Comparison of ENCODE assay signal across 9 mouse cellular contexts in the genomic region with DNA sequence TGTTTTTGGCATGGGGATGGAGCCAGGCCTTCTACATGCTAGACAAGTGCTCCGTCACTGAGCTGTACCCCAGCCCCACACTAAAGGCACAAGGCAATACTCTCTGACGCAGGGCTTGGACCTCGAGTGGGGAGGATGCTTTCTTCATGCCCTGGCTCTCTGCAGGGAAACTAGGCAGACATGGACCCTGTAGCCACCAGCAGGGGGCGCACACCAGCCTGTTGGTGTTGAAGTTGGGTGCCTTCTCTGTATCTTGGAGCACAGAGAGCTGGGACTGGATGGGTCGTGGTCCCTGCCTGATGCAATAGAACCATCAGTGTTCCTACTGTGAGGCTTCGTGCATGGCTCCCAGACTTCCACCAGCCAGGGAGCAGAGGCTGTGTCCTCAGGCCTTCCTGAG. TPM values are rescaled to one million over a fixed set of nuclear protein-coding genes. Genes with fewer than 3 reads are reported as not detected.
DNase-seq lines count a peak whose midpoint lies in the region; ATAC-seq lines count a peak whose summit lies in the region.
"Had no signal": no experiment of that assay in that cellular context is flagged by ENCODE, and none has a peak within 500 bp of the region (broad histone marks: within the 10 kb centered on the region; RNA-seq: fewer than 3 reads in every experiment).

No protein-coding gene starts in this region.

- 45% methylated on average over 6 of the region's 6 CpGs for WGBS in midbrain, embryonic 10.5 days
- 42% methylated on average over 6 of the region's 6 CpGs for WGBS in midbrain, embryonic 11.5 days

- H3K4me2 ChIP-seq in midbrain, embryonic 11.5 days = no peak overlapping the region

- H3K27me3 ChIP-seq in midbrain, embryonic 10.5 days (ENCODE audit: low read depth, poor library complexity, severe bottlenecking) = no peaks in the 10 kb centered on the region
- no peaks in the 10 kb centered on the region for H3K27me3 ChIP-seq in midbrain, embryonic 11.5 days (ENCODE audit: control insufficient read depth, insufficient read depth, low read length)

- peaks cover 78% of the 10 kb centered on the region for H3K36me3 ChIP-seq in midbrain, embryonic 10.5 days
- H3K36me3 ChIP-seq in midbrain, embryonic 11.5 days (ENCODE audit: control insufficient read depth, insufficient read depth, low read length) = peaks cover 3% of the 10 kb centered on the region; the same call in 1 of the 2 replicates

- intact Hi-C loops in heart, postnatal 36 days (cut with DNase I) = no loop called here
- intact Hi-C loops in left cerebral cortex, postnatal 4 days (cut with DNase I) = no loop called here

- H3K27ac ChIP-seq in midbrain, embryonic 10.5 days (replicated peaks) = no peak overlapping the region
- no peak overlapping the region for H3K27ac ChIP-seq in midbrain, embryonic 11.5 days (ENCODE audit: low read depth, low read length)

- H3K4me3 ChIP-seq in midbrain, embryonic 10.5 days = no peak overlapping the region
- no peak overlapping the region for H3K4me3 ChIP-seq in midbrain, embryonic 11.5 days (ENCODE audit: low read depth, low read length)

- H3K9ac ChIP-seq in midbrain, embryonic 11.5 days (ENCODE audit: low read length) = no peak overlapping the region

- no peak for ATAC-seq in midbrain, embryonic 11.5 days (ENCODE audit: low FRiP score)
- ATAC-seq in activated CD4-positive, CD25-positive, alpha-beta regulatory T cell, adult 4 months = no peak

- H3K9me3 ChIP-seq in midbrain, embryonic 10.5 days (replicated peaks) = no peaks in the 10 kb centered on the region
- H3K9me3 ChIP-seq in midbrain, embryonic 11.5 days (ENCODE audit: control insufficient read depth, low read length) = no peaks in the 10 kb centered on the region

- H3K4me1 ChIP-seq in midbrain, embryonic 10.5 days = no peaks in the 10 kb centered on the region
- no peaks in the 10 kb centered on the region for H3K4me1 ChIP-seq in midbrain, embryonic 11.5 days (ENCODE audit: control insufficient read depth, insufficient read depth, low read length)

- peak; percentile 45 for DNase-seq in midbrain, embryonic 10.5 days (ENCODE audit: low spot score)
- no peak for DNase-seq in midbrain, embryonic 11.5 days (ENCODE audit: low spot score, missing footprints)
- DNase-seq in Muller cell, postnatal 12 days (ENCODE audit: inconsistent ontology term) = peak; percentile 22
- peak; percentile 67 to 77 for DNase-seq in cerebellum, adult 18-20 months
- peak; percentile 39 to 60 for DNase-seq in heart, postnatal 36 days
- peak; percentile 65 for DNase-seq in left cerebral cortex, postnatal 4 days
- peak; percentile 66 for DNase-seq in retina, postnatal 1 day

RNA-seq across cellular contexts. Expression of a gene that starts 10.3 kb away (rescaled TPM):
- polyA plus RNA-seq in midbrain, embryonic 10.5 days (2016; fragmentation: Nextera tagmentation; extraction: Ambion mirVana) = 15.4 and 16.2 TPM in 2 replicates
- 11.9 and 12.4 TPM in 2 replicates for polyA plus RNA-seq in midbrain, embryonic 11.5 days (2014; fragmentation: Nextera tagmentation; extraction: Ambion mirVana)
- total RNA-seq in heart, postnatal 36 days (2021) = 10 to 100 TPM; 17.8 to 20.0 TPM
- 10 to 100 TPM; 13.3 to 13.6 TPM for total RNA-seq in left cerebral cortex, postnatal 4 days (2021)
- 10 to 100 TPM; 18.0 to 28.5 TPM for polyA plus RNA-seq in activated CD4-positive, CD25-positive, alpha-beta regulatory T cell, adult 4 months (2017; shearing (Covaris generic))

RNA-seq across cellular contexts. Expression of a gene that starts 23.6 kb away (rescaled TPM):
- 443 and 463 TPM in 2 replicates for polyA plus RNA-seq in midbrain, embryonic 10.5 days (2016; fragmentation: Nextera tagmentation; extraction: Ambion mirVana)
- 615 and 623 TPM in 2 replicates for polyA plus RNA-seq in midbrain, embryonic 11.5 days (2014; fragmentation: Nextera tagmentation; extraction: Ambion mirVana)
- 100 to 1,000 TPM; 272 to 283 TPM for total RNA-seq in heart, postnatal 36 days (2021)
- total RNA-seq in left cerebral cortex, postnatal 4 days (2021) = 100 to 1,000 TPM; 358 TPM
- polyA plus RNA-seq in activated CD4-positive, CD25-positive, alpha-beta regulatory T cell, adult 4 months (2017; shearing (Covaris generic)) = 100 to 1,000 TPM in 1 of 2 experiments, 10 to 100 TPM in 1; 87.1 to 109 TPM

RNA-seq across cellular contexts. Expression of a gene that starts 48.2 kb away (rescaled TPM):
- 0.48 and 0.83 TPM in 2 replicates for polyA plus RNA-seq in midbrain, embryonic 10.5 days (2016; fragmentation: Nextera tagmentation; extraction: Ambion mirVana)
- polyA plus RNA-seq in midbrain, embryonic 11.5 days (2014; fragmentation: Nextera tagmentation; extraction: Ambion mirVana) = 1.2 TPM in 2 replicates
- under 1 TPM; 0.08 to 0.28 TPM for total RNA-seq in heart, postnatal 36 days (2021)
- total RNA-seq in left cerebral cortex, postnatal 4 days (2021) = 100 to 1,000 TPM; 271 to 272 TPM
- not detected for polyA plus RNA-seq in activated CD4-positive, CD25-positive, alpha-beta regulatory T cell, adult 4 months (2017; shearing (Covaris generic))
- polyA plus RNA-seq: heart, embryonic 14.5 days had no signal
